Mouse (Mus musculus) retina, embryonic 14.5 days (tissue): ENCODE data around the gene Vmn1r32.
A peak's percentile ranks its signal among the peaks of the same experiment; 100 is the strongest.

ENCODE experiments used
- DNase-seq: peaks from one replicate; pipeline ENCODE4 v3.0.0-alpha.2; 2015; ENCODE audit warnings: low spot score

Vmn1r32 gene

GRCm38 (mm10) chr6:66559996-66560395 is at the start of gene Vmn1r32:
Gene Vmn1r32, minus strand, starts transcription at chr6:66560096.
- no peak for DNase-seq

GRCm38 (mm10) chr6:66595804-66596203 is 35.9 kb upstream of the Vmn1r32 start:
- DNase-seq: no peak

- DNase-seq: peak; percentile 6
Measured at GRCm38 (mm10) chr6:66535966-66536365, 23.9 kb downstream of the Vmn1r32 start.

GRCm38 (mm10) chr6:66535028-66535862 is 24.7 kb downstream of the Vmn1r32 start, which contains the start of gene Mad2l1:
Gene Mad2l1, plus strand, starts transcription at chr6:66535390.
- DNase-seq: peak; percentile 99

GRCm38 (mm10) chr6:66534366-66534941 is 25.4 kb downstream of the Vmn1r32 start:
- peak; percentile 17 for DNase-seq

- peak; percentile 82 for DNase-seq
Measured at GRCm38 (mm10) chr6:66533241-66533640, 26.7 kb downstream of the Vmn1r32 start.

GRCm38 (mm10) chr6:66528386-66528785 is 31.5 kb downstream of the Vmn1r32 start:
- DNase-seq: no peak

GRCm38 (mm10) chr6:66516368-66516767 is 43.5 kb downstream of the Vmn1r32 start:
- no peak for DNase-seq
